Mouse (Mus musculus) left cerebral cortex, adult 8-10 months (tissue): Measurements from ENCODE around the gene Ptn. TPM values are rescaled to one million over a fixed set of nuclear protein-coding genes. Genes with fewer than 3 reads are reported as not detected.
"Not testable (repeated sequence)": the region's sequence is repeated elsewhere in the genome, so short reads cannot be mapped to it uniquely, and the experiment has no call there.

Experiments
- DNase-seq, 2 experiments: peaks; one replicate each; pipeline ENCODE4 v3.0.0; 2022; ENCODE audit warnings: low spot score in 2 of 2
- total RNA-seq, 4 experiments: library from RNA; stranded (reverse); gene quantifications; 2 replicates each; pipeline ENCODE4 v1.2.4; 2022

Gene Ptn
- total RNA-seq, 4 experiments from 2014 or later: 297 to 351 (median 316) TPM

- no peak for DNase-seq
Observed at GRCm38 (mm10) chr6:36766941-36767340, 43.1 kb downstream of the Ptn start.

- peak in 1 of 2 experiments; percentile 33 for DNase-seq
Observed at GRCm38 (mm10) chr6:36755001-36755885, 54.8 kb downstream of the Ptn start.

- no peak for DNase-seq
Observed at GRCm38 (mm10) chr6:36752887-36753286, 57.1 kb downstream of the Ptn start.

- no peak for DNase-seq
Observed at GRCm38 (mm10) chr6:36739811-36740210, 70.2 kb downstream of the Ptn start.

- DNase-seq: no peak
Observed at GRCm38 (mm10) chr6:36736763-36737162, 73.3 kb downstream of the Ptn start.

GRCm38 (mm10) chr6:36735622-36736021 is 74.4 kb downstream of the Ptn start:
- not testable (repeated sequence) for DNase-seq

- DNase-seq: not testable (repeated sequence)
Observed at GRCm38 (mm10) chr6:36729811-36730210, 80.2 kb downstream of the Ptn start.

- no peak for DNase-seq
Observed at GRCm38 (mm10) chr6:36728079-36728478, 81.9 kb downstream of the Ptn start.

- DNase-seq: no peak
Observed at GRCm38 (mm10) chr6:36725509-36726160, 84.4 kb downstream of the Ptn start.

- DNase-seq: peak in 1 of 2 experiments; percentile 73
Observed at GRCm38 (mm10) chr6:36722769-36723549, 87.1 kb downstream of the Ptn start.

GRCm38 (mm10) chr6:36713329-36713728 is 96.7 kb downstream of the Ptn start:
- DNase-seq: no peak

- no peak for DNase-seq
Observed at GRCm38 (mm10) chr6:36695481-36695880, 114.5 kb downstream of the Ptn start.

- peak; percentile 24 for DNase-seq
Observed at GRCm38 (mm10) chr6:36691497-36691896, 118.5 kb downstream of the Ptn start.

GRCm38 (mm10) chr6:36690941-36691340 is 119.1 kb downstream of the Ptn start:
- DNase-seq: no peak

GRCm38 (mm10) chr6:36676710-36677691 is 133.0 kb downstream of the Ptn start:
- peak in 1 of 2 experiments; percentile 8 for DNase-seq

- no peak for DNase-seq
Observed at GRCm38 (mm10) chr6:36672399-36673221, 137.4 kb downstream of the Ptn start.

GRCm38 (mm10) chr6:36671274-36671673 is 138.7 kb downstream of the Ptn start:
- no peak for DNase-seq
